Mouse (Mus musculus): ENCODE measurements around the gene Adamts3. TPM values are rescaled to one million over a fixed set of nuclear protein-coding genes. Genes with fewer than 3 reads are reported as not detected.

The Adamts3 gene
- 0.37 and 1.2 TPM in 2 replicates for polyA plus RNA-seq (2012; ENCODE audit: insufficient read depth, low replicate concordance)

DNA sequence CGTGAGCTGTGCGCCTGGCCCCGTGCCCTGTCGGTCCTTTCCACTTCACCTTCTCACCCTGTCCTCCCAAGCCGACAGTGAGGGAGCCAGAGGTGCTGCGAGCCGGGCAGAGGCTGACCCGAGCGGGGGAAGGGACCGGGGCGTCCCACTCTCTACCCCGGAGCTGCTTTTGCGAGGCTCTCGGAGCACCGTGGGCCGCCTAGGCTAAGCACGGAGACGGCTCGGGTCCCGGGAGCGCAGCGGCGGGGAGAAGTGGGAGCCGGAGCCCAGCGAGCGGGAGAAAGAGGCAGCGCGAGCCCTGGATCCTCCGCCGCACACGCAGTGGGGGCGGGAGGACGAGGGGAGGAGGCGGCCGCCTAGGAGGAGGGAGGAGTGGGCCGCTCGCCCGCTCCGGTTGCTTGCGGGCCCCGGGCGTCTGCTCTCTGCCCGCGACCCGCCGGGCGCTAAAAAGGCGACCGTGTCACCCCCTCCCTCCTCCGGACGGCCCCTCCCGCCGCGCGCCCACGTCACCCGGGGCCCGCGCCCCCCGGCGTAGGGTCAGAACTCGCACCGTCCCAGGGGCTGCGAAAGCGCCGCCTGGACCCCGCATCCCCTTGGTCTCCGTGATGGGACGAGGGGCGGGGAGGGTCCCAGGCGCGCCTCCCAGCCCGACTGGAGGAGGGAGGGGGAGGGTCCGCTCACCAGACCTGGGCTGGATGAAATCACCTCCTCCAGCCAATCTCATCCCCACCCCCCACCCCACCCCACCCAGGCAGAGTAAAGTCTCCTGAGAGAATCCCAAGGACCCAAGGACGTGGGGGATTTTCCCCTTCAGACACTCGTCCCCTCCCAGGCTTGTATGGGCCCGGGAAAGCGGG is at the start of gene Adamts3:
Adamts3 (minus strand) TSS at position 284 of the 857 bp plus-strand sequence.
- Histone ChIP-seq H3K9me3 (peaks cover 11% of the 10 kb centered on the region; the same call in 1 of the 2 replicates), H3K4me3 (replicated peaks) (peak within 1 kb of the TSS; percentile 94), H3K27me3 (replicated peaks) (peaks cover 14% of the 10 kb centered on the region), H3K4me1 (peaks cover 35% of the 10 kb centered on the region), H3K36me3 (replicated peaks; ENCODE audit: low read length) (peaks cover 4% of the 10 kb centered on the region)
- no peak for TF ChIP-seq FLI1 (IDR thresholded peaks at IDR 0.05; ENCODE audit: low read length)
- TF ChIP-seq GATA1 (IDR thresholded peaks at IDR 0.05; ENCODE audit: borderline replicate concordance, low read length), result no peak

DNA sequence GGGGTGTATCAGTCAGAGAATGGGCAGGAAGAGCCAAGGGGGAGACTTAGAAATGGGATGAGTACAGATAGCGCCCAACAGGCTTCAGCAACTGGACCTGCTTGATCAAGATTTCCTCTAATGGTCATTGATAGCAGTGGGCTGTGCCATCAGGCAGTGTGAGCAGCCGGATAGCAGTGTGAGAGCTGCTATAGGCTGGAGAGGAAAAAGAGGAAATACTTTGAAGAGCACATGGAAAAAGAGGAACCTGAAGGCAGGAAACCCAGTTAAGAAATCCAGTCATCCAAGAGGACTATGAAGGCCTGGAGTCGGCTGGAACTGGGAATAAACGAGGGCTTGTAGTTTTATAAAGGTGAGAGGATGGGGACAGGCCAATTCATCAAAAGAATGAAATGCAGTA is 48.4 kb upstream of the Adamts3 start:
- Histone ChIP-seq H3K4me1 (no peaks in the 10 kb centered on the region), H3K4me3 (replicated peaks) (no peak overlapping the region), H3K27me3 (replicated peaks) (no peaks in the 10 kb centered on the region), H3K9me3 (no peaks in the 10 kb centered on the region), H3K36me3 (replicated peaks; ENCODE audit: low read length) (no peaks in the 10 kb centered on the region)
- no peak for TF ChIP-seq GATA1 (IDR thresholded peaks at IDR 0.05; ENCODE audit: borderline replicate concordance, low read length)
- no peak for TF ChIP-seq FLI1 (IDR thresholded peaks at IDR 0.05; ENCODE audit: low read length)

DNA sequence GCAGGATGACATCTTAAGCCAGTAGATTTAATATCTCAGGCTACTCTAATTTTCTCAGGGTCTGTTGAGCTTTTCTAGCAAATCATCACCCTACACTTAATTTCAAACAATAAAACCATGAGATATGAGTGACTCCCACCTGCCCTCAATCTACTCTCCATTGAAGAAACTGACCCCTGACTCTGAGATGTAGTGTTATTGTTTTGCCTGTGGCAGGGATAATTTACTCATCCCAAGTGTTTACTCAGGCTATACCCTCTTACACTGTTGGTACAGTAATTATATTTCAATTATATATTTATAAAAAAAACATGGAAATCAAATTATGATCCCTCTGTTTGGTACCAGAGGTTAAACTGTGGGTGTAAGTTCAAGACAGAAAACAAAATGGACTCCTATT is 29.2 kb upstream of the Adamts3 start:
- TF ChIP-seq GATA1 (IDR thresholded peaks at IDR 0.05; ENCODE audit: borderline replicate concordance, low read length), result no peak
- TF ChIP-seq FLI1 (IDR thresholded peaks at IDR 0.05; ENCODE audit: low read length), result no peak
- Histone ChIP-seq H3K4me1 (no peaks in the 10 kb centered on the region), H3K4me3 (replicated peaks) (no peak overlapping the region), H3K27me3 (replicated peaks) (no peaks in the 10 kb centered on the region), H3K36me3 (replicated peaks; ENCODE audit: low read length) (no peaks in the 10 kb centered on the region), H3K9me3 (no peaks in the 10 kb centered on the region)

GRCm38 (mm10) chr5:89911950-89912349 is 28.8 kb upstream of the Adamts3 start:
- no peaks in the 10 kb centered on the region for H3K36me3 ChIP-seq (replicated peaks; ENCODE audit: low read length)
- H3K27me3 ChIP-seq (replicated peaks), result no peaks in the 10 kb centered on the region
- no peaks in the 10 kb centered on the region for H3K9me3 ChIP-seq
- H3K4me1 ChIP-seq, result no peaks in the 10 kb centered on the region
- TF ChIP-seq GATA1 (IDR thresholded peaks at IDR 0.05; ENCODE audit: borderline replicate concordance, low read length) (no peak), FLI1 (IDR thresholded peaks at IDR 0.05; ENCODE audit: low read length) (no peak)
- no peak overlapping the region for H3K4me3 ChIP-seq (replicated peaks)

DNA sequence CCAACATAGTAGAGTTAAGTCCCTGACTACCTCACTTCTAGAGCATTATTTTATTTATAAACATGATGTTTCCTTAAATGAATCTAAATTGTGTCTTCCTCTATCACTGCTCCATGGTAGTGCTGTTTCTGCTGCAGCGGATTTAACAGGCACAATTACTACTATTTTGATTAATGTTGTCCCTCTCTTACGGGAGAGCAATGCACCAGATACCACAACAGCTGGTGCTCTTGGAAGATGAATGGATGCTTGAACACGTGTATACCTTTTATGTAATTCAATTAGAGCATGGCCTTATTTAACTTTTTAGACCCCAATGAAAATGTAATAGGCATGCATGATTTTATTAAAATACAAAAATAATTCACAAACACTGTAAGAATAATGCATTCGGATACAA is 28.4 kb upstream of the Adamts3 start:
- TF ChIP-seq FLI1 (IDR thresholded peaks at IDR 0.05; ENCODE audit: low read length), result no peak
- TF ChIP-seq GATA1 (IDR thresholded peaks at IDR 0.05; ENCODE audit: borderline replicate concordance, low read length), result no peak
- Histone ChIP-seq H3K36me3 (replicated peaks; ENCODE audit: low read length) (no peaks in the 10 kb centered on the region), H3K4me1 (no peaks in the 10 kb centered on the region), H3K9me3 (no peaks in the 10 kb centered on the region), H3K27me3 (replicated peaks) (no peaks in the 10 kb centered on the region), H3K4me3 (replicated peaks) (no peak overlapping the region)

GRCm38 (mm10) chr5:89906884-89907431 is 23.8 kb upstream of the Adamts3 start:
- Histone ChIP-seq H3K36me3 (replicated peaks; ENCODE audit: low read length) (no peaks in the 10 kb centered on the region), H3K9me3 (no peaks in the 10 kb centered on the region), H3K4me3 (replicated peaks) (no peak overlapping the region), H3K4me1 (peaks cover 4% of the 10 kb centered on the region; the same call in 1 of the 2 replicates), H3K27me3 (replicated peaks) (peaks cover 2% of the 10 kb centered on the region)
- TF ChIP-seq GATA1 (IDR thresholded peaks at IDR 0.05; ENCODE audit: borderline replicate concordance, low read length) (no peak), FLI1 (IDR thresholded peaks at IDR 0.05; ENCODE audit: low read length) (no peak)

- H3K36me3 ChIP-seq (replicated peaks; ENCODE audit: low read length), result no peaks in the 10 kb centered on the region
Observed at GRCm38 (mm10) chr5:89901026-89901425, 17.9 kb upstream of the Adamts3 start.

GRCm38 (mm10) chr5:89897495-89897894 is 14.4 kb upstream of the Adamts3 start:
- Histone ChIP-seq H3K36me3 (replicated peaks; ENCODE audit: low read length) (no peaks in the 10 kb centered on the region), H3K4me3 (replicated peaks) (no peak overlapping the region), H3K4me1 (peaks cover 13% of the 10 kb centered on the region), H3K27me3 (replicated peaks) (peaks cover 6% of the 10 kb centered on the region), H3K9me3 (no peaks in the 10 kb centered on the region)
- TF ChIP-seq GATA1 (IDR thresholded peaks at IDR 0.05; ENCODE audit: borderline replicate concordance, low read length) (no peak), FLI1 (IDR thresholded peaks at IDR 0.05; ENCODE audit: low read length) (no peak)

More at GRCm38 (mm10) chr5:89901026-89901425, 17.9 kb upstream of the Adamts3 start:
- peaks cover 14% of the 10 kb centered on the region for H3K4me1 ChIP-seq
- no peaks in the 10 kb centered on the region for H3K9me3 ChIP-seq
- H3K27me3 ChIP-seq (replicated peaks), result peaks cover 5% of the 10 kb centered on the region
- TF ChIP-seq FLI1 (IDR thresholded peaks at IDR 0.05; ENCODE audit: low read length) (no peak), GATA1 (IDR thresholded peaks at IDR 0.05; ENCODE audit: borderline replicate concordance, low read length) (no peak)
- H3K4me3 ChIP-seq (replicated peaks), result no peak overlapping the region

DNA sequence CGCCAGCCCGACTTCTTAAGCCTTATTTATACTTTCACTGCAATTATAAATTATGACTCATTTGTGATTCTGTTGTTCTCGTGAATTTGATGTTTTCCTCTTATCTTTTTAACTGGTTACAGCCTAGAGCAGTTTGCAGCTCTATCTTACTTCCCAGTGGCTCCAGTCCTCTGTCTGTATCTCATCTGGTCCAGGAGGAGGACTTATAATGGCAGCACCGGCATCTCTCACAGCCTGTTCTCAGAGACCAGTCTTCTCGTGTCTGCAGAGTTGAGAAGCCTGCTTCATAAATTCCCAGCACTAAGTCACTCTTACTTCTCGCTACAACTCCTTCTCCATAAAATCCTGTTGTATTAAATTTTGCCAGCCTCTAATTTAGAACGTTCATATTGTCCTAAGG is 12.4 kb upstream of the Adamts3 start:
- peaks cover 10% of the 10 kb centered on the region for H3K4me1 ChIP-seq
- TF ChIP-seq GATA1 (IDR thresholded peaks at IDR 0.05; ENCODE audit: borderline replicate concordance, low read length), result no peak
- TF ChIP-seq FLI1 (IDR thresholded peaks at IDR 0.05; ENCODE audit: low read length), result no peak
- peaks cover 6% of the 10 kb centered on the region for H3K27me3 ChIP-seq (replicated peaks)
- no peaks in the 10 kb centered on the region for H3K36me3 ChIP-seq (replicated peaks; ENCODE audit: low read length)
- no peak overlapping the region for H3K4me3 ChIP-seq (replicated peaks)
- no peaks in the 10 kb centered on the region for H3K9me3 ChIP-seq

DNA sequence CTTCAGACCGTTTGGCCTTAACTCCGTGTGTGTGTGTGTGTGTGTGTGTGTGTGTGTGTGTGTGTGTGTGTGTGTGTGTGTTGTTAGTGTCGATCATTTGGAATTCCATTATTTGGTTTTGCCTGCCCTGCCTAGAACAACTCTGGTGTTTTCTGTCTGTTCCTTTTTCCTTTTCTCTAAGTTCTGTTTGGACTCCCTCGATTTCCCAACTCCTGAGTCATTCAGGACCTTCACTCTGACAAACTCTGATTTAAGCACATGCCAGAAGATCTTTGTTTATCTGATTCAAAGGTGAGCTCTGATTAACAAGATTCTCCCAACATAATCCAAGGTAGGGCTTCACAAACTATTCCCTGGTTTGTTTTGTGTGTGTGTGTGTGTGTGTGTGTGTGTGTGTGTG is 1.9 kb upstream of the Adamts3 start:
- Histone ChIP-seq H3K4me3 (replicated peaks) (no peak overlapping the region), H3K36me3 (replicated peaks; ENCODE audit: low read length) (peaks cover 3% of the 10 kb centered on the region), H3K9me3 (peaks cover 6% of the 10 kb centered on the region; the same call in 1 of the 2 replicates), H3K27me3 (replicated peaks) (peaks cover 14% of the 10 kb centered on the region), H3K4me1 (peaks cover 35% of the 10 kb centered on the region)
- no peak for TF ChIP-seq GATA1 (IDR thresholded peaks at IDR 0.05; ENCODE audit: borderline replicate concordance, low read length)
- no peak for TF ChIP-seq FLI1 (IDR thresholded peaks at IDR 0.05; ENCODE audit: low read length)
